Mouse (Mus musculus): ENCODE data around the gene Asic3.

GRCm38 (mm10) chr5:24405389-24405876 is 7.8 kb upstream of the Asic3 start:
- no peak for TF ChIP-seq CTCF (IDR thresholded peaks at IDR 0.05; ENCODE audit: borderline replicate concordance, extremely low read depth, insufficient read depth, insufficient read length)
- TF ChIP-seq POLR2A (IDR thresholded peaks at IDR 0.05; ENCODE audit: borderline replicate concordance, extremely low read depth, insufficient read depth, insufficient read length, poor library complexity, severe bottlenecking): no peak

All from brain, embryonic 14.5 days (tissue).